Mouse (Mus musculus) lung, postnatal 0 days (tissue): Measurements from ENCODE around the gene Gpr108.

ENCODE experiments used
- CTCF ChIP-seq: IDR thresholded peaks from 2 replicates; pipeline ENCODE4 v1.5.1; 2016; ENCODE audit warnings: antibody characterized with exemption, mild to moderate bottlenecking
- EP300 ChIP-seq: IDR thresholded peaks from 2 replicates; pipeline ENCODE4 v1.6.1; 2016; ENCODE audit warnings: antibody characterized with exemption, mild to moderate bottlenecking, control low read depth

- TF ChIP-seq CTCF (no peak), EP300 (no peak)
Observed at GRCm38 (mm10) chr17:57231321-57231771, 16.9 kb downstream of the Gpr108 start.
